13 mouse cellular contexts compared by ENCODE assay signal in genomic region chr5:107342891-107343290, GRCm38 (mm10). TPM values are rescaled to one million over a fixed set of nuclear protein-coding genes. Genes with fewer than 3 reads are reported as not detected.
"Had no signal": no experiment of that assay in that cellular context is flagged by ENCODE, and none has a peak within 500 bp of the region (broad histone marks: within the 10 kb centered on the region; RNA-seq: fewer than 3 reads in every experiment).

No protein-coding gene starts in this region.

- DNase-seq: cerebellum, adult 2 months; cerebellum, adult 8-10 months; cerebellum, postnatal 36 days; embryo, embryonic 11 days; forebrain, postnatal 0 days; gastrocnemius, adult 2 months; gastrocnemius, postnatal 10 days; gastrocnemius, postnatal 14 days; gastrocnemius, postnatal 25 days; gastrocnemius, postnatal 36 days; heart, adult 2 months had no signal

RNA-seq across cellular contexts. Expression of gene Brdt, which starts 11.9 kb away (rescaled TPM):
- total RNA-seq: common myeloid progenitor, adult 5-6 weeks had no signal

RNA-seq across cellular contexts. Expression of gene Ephx4, which starts 59.6 kb away (rescaled TPM):
- total RNA-seq: common myeloid progenitor, adult 5-6 weeks; granulocyte monocyte progenitor cell, adult 5-6 weeks had no signal
